Mouse (Mus musculus): ENCODE data around the gene Fam49a. TPM values are rescaled to one million over a fixed set of nuclear protein-coding genes. Genes with fewer than 3 reads are reported as not detected.

Gene Fam49a
- polyA plus RNA-seq, 1 experiment from 2014 or later, result 48.9 TPM

GRCm38 (mm10) chr12:12364201-12364600, 102.3 kb downstream of the Fam49a start:
- 0 out of 2 replicates have a peak, but pooled peaks cover 7% of the 10 kb centered on the region for H3K36me3 ChIP-seq (ENCODE audit: control insufficient read depth, insufficient read depth, low read length)
- H3K4me1 ChIP-seq (ENCODE audit: control insufficient read depth, insufficient read depth, low read length), result no peaks in the 10 kb centered on the region
- H3K27ac ChIP-seq (ENCODE audit: low read depth, low read length), result no peak overlapping the region
- H3K4me2 ChIP-seq, result no peak overlapping the region
- H3K9ac ChIP-seq (ENCODE audit: low read depth, low read length), result no peak overlapping the region
- H3K4me3 ChIP-seq (ENCODE audit: low read depth, low read length), result no peak overlapping the region
- no peaks in the 10 kb centered on the region for H3K27me3 ChIP-seq (ENCODE audit: control insufficient read depth, insufficient read depth, low read length)
- ATAC-seq (replicated peaks; ENCODE audit: insufficient number of reproducible peaks, low FRiP score, low TSS enrichment), result no peak
- no peaks in the 10 kb centered on the region for H3K9me3 ChIP-seq (replicated peaks; ENCODE audit: control insufficient read depth, low read length)
- 85% methylated on average over 8 of the region's 8 CpGs for WGBS (ENCODE audit: insufficient replicate concordance)

GRCm38 (mm10) chr12:12367423-12367822, 105.5 kb downstream of the Fam49a start:
- Histone ChIP-seq H3K27ac (ENCODE audit: low read depth, low read length) (no peak overlapping the region), H3K4me3 (ENCODE audit: low read depth, low read length) (no peak overlapping the region), H3K4me2 (no peak overlapping the region), H3K9me3 (replicated peaks; ENCODE audit: control insufficient read depth, low read length) (no peaks in the 10 kb centered on the region), H3K9ac (ENCODE audit: low read depth, low read length) (no peak overlapping the region), H3K4me1 (ENCODE audit: control insufficient read depth, insufficient read depth, low read length) (no peaks in the 10 kb centered on the region), H3K36me3 (ENCODE audit: control insufficient read depth, insufficient read depth, low read length) (peaks cover 7% of the 10 kb centered on the region; the same call in 1 of the 2 replicates), H3K27me3 (ENCODE audit: control insufficient read depth, insufficient read depth, low read length) (no peaks in the 10 kb centered on the region)
- 74% methylated on average over 5 of the region's 5 CpGs for WGBS (ENCODE audit: insufficient replicate concordance)
- no peak for ATAC-seq (replicated peaks; ENCODE audit: insufficient number of reproducible peaks, low FRiP score, low TSS enrichment)

GRCm38 (mm10) chr12:12373111-12373862, 111.3 kb downstream of the Fam49a start:
- Histone ChIP-seq H3K36me3 (ENCODE audit: control insufficient read depth, insufficient read depth, low read length) (peaks cover 10% of the 10 kb centered on the region), H3K27me3 (ENCODE audit: control insufficient read depth, insufficient read depth, low read length) (no peaks in the 10 kb centered on the region), H3K9ac (ENCODE audit: low read depth, low read length) (no peak overlapping the region), H3K4me3 (ENCODE audit: low read depth, low read length) (no peak overlapping the region), H3K4me1 (ENCODE audit: control insufficient read depth, insufficient read depth, low read length) (no peaks in the 10 kb centered on the region), H3K9me3 (replicated peaks; ENCODE audit: control insufficient read depth, low read length) (no peaks in the 10 kb centered on the region), H3K4me2 (no peak overlapping the region), H3K27ac (ENCODE audit: low read depth, low read length) (no peak overlapping the region)
- 74% methylated on average over 11 of the region's 11 CpGs for WGBS (ENCODE audit: insufficient replicate concordance)
- no peak for ATAC-seq (replicated peaks; ENCODE audit: insufficient number of reproducible peaks, low FRiP score, low TSS enrichment)

GRCm38 (mm10) chr12:12379056-12379455, 117.1 kb downstream of the Fam49a start:
- Histone ChIP-seq H3K9me3 (replicated peaks; ENCODE audit: control insufficient read depth, low read length) (no peaks in the 10 kb centered on the region), H3K27me3 (ENCODE audit: control insufficient read depth, insufficient read depth, low read length) (no peaks in the 10 kb centered on the region), H3K9ac (ENCODE audit: low read depth, low read length) (no peak overlapping the region), H3K4me2 (no peak overlapping the region), H3K27ac (ENCODE audit: low read depth, low read length) (no peak overlapping the region), H3K36me3 (ENCODE audit: control insufficient read depth, insufficient read depth, low read length) (peaks cover 4% of the 10 kb centered on the region), H3K4me1 (ENCODE audit: control insufficient read depth, insufficient read depth, low read length) (no peaks in the 10 kb centered on the region), H3K4me3 (ENCODE audit: low read depth, low read length) (no peak overlapping the region)
- no peak for ATAC-seq (replicated peaks; ENCODE audit: insufficient number of reproducible peaks, low FRiP score, low TSS enrichment)
- 33% methylated on average over 2 of the region's 2 CpGs for WGBS (ENCODE audit: insufficient replicate concordance)

- H3K9ac ChIP-seq (ENCODE audit: low read depth, low read length), result no peak overlapping the region
- no peaks in the 10 kb centered on the region for H3K36me3 ChIP-seq (ENCODE audit: control insufficient read depth, insufficient read depth, low read length)
- H3K4me2 ChIP-seq, result no peak overlapping the region
- H3K27me3 ChIP-seq (ENCODE audit: control insufficient read depth, insufficient read depth, low read length), result no peaks in the 10 kb centered on the region
- H3K27ac ChIP-seq (ENCODE audit: low read depth, low read length), result no peak overlapping the region
- 53% methylated on average over 1 of the region's 1 CpGs for WGBS (ENCODE audit: insufficient replicate concordance)
- no peak overlapping the region for H3K4me3 ChIP-seq (ENCODE audit: low read depth, low read length)
- no peaks in the 10 kb centered on the region for H3K9me3 ChIP-seq (replicated peaks; ENCODE audit: control insufficient read depth, low read length)
- H3K4me1 ChIP-seq (ENCODE audit: control insufficient read depth, insufficient read depth, low read length), result no peaks in the 10 kb centered on the region; the same call in 1 of the 2 replicates
- ATAC-seq (replicated peaks; ENCODE audit: insufficient number of reproducible peaks, low FRiP score, low TSS enrichment), result no peak
Observed at GRCm38 (mm10) chr12:12389271-12389670, 127.3 kb downstream of the Fam49a start.

- H3K27me3 ChIP-seq (ENCODE audit: control insufficient read depth, insufficient read depth, low read length), result no peaks in the 10 kb centered on the region
- H3K4me3 ChIP-seq (ENCODE audit: low read depth, low read length), result no peak overlapping the region
- no peak overlapping the region for H3K4me2 ChIP-seq
- no peaks in the 10 kb centered on the region for H3K36me3 ChIP-seq (ENCODE audit: control insufficient read depth, insufficient read depth, low read length)
- no peaks in the 10 kb centered on the region; the same call in 1 of the 2 replicates for H3K4me1 ChIP-seq (ENCODE audit: control insufficient read depth, insufficient read depth, low read length)
- WGBS (ENCODE audit: insufficient replicate concordance), result 13% methylated on average over 6 of the region's 6 CpGs
- no peak for ATAC-seq (replicated peaks; ENCODE audit: insufficient number of reproducible peaks, low FRiP score, low TSS enrichment)
- no peak overlapping the region for H3K27ac ChIP-seq (ENCODE audit: low read depth, low read length)
- no peak overlapping the region for H3K9ac ChIP-seq (ENCODE audit: low read depth, low read length)
- H3K9me3 ChIP-seq (replicated peaks; ENCODE audit: control insufficient read depth, low read length), result no peaks in the 10 kb centered on the region
Observed at GRCm38 (mm10) chr12:12396224-12396623, 134.3 kb downstream of the Fam49a start.

GRCm38 (mm10) chr12:12401051-12401465, 139.1 kb downstream of the Fam49a start:
- ATAC-seq (replicated peaks; ENCODE audit: insufficient number of reproducible peaks, low FRiP score, low TSS enrichment), result no peak
- no peaks in the 10 kb centered on the region for H3K9me3 ChIP-seq (replicated peaks; ENCODE audit: control insufficient read depth, low read length)
- H3K9ac ChIP-seq (ENCODE audit: low read depth, low read length), result no peak overlapping the region
- no peak overlapping the region for H3K4me3 ChIP-seq (ENCODE audit: low read depth, low read length)
- peak overlapping the region; percentile 45 for H3K4me2 ChIP-seq
- no peaks in the 10 kb centered on the region for H3K27me3 ChIP-seq (ENCODE audit: control insufficient read depth, insufficient read depth, low read length)
- H3K36me3 ChIP-seq (ENCODE audit: control insufficient read depth, insufficient read depth, low read length), result no peaks in the 10 kb centered on the region
- H3K4me1 ChIP-seq (ENCODE audit: control insufficient read depth, insufficient read depth, low read length), result peaks cover 3% of the 10 kb centered on the region
- WGBS (ENCODE audit: insufficient replicate concordance), result 42% methylated on average over 9 of the region's 9 CpGs
- H3K27ac ChIP-seq (ENCODE audit: low read depth, low read length), result peak overlapping the region; percentile 6; the same call in 1 of the 2 replicates

GRCm38 (mm10) chr12:12401504-12401903, 139.6 kb downstream of the Fam49a start:
- Histone ChIP-seq H3K9ac (ENCODE audit: low read depth, low read length) (no peak overlapping the region), H3K4me2 (peak overlapping the region; percentile 45)
- 42% methylated on average over 15 of the region's 15 CpGs for WGBS (ENCODE audit: insufficient replicate concordance)

More at GRCm38 (mm10) chr12:12401504-12401903, 139.6 kb downstream of the Fam49a start:
- Histone ChIP-seq H3K27me3 (ENCODE audit: control insufficient read depth, insufficient read depth, low read length) (no peaks in the 10 kb centered on the region), H3K36me3 (ENCODE audit: control insufficient read depth, insufficient read depth, low read length) (no peaks in the 10 kb centered on the region), H3K4me1 (ENCODE audit: control insufficient read depth, insufficient read depth, low read length) (peaks cover 3% of the 10 kb centered on the region), H3K4me3 (ENCODE audit: low read depth, low read length) (no peak overlapping the region), H3K27ac (ENCODE audit: low read depth, low read length) (peak overlapping the region; percentile 6; the same call in 1 of the 2 replicates), H3K9me3 (replicated peaks; ENCODE audit: control insufficient read depth, low read length) (no peaks in the 10 kb centered on the region)
- no peak for ATAC-seq (replicated peaks; ENCODE audit: insufficient number of reproducible peaks, low FRiP score, low TSS enrichment)

All from heart, embryonic 11.5 days (tissue).